Mouse (Mus musculus) spleen, adult 12 weeks (tissue): ENCODE results near the gene Pop5.

Source experiments
- DNase-seq: peaks from one replicate; pipeline ENCODE4 v3.0.0; 2022; ENCODE audit warnings: low spot score

The Pop5 gene

DNA sequence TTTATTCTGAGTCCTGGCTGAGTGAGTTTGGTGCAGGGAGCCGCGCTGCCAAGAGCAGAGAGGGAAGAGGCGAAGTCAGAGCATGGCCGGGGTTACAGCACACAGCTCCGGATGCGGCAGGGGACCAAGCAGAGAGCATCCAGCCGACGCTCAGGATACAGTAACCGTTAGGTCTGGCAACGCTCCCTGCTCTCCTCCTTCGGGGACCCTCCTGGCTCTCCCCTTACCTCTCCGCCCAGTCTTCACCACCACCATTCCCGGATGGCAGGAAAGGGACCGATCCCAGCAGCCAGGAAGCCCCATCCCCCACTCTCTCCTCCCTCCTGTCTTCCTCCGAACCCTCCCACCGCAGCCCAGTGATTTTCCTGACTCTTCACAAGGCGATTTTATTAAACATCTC, 20.8 kb upstream of the Pop5 start:
- no peak for DNase-seq

DNA sequence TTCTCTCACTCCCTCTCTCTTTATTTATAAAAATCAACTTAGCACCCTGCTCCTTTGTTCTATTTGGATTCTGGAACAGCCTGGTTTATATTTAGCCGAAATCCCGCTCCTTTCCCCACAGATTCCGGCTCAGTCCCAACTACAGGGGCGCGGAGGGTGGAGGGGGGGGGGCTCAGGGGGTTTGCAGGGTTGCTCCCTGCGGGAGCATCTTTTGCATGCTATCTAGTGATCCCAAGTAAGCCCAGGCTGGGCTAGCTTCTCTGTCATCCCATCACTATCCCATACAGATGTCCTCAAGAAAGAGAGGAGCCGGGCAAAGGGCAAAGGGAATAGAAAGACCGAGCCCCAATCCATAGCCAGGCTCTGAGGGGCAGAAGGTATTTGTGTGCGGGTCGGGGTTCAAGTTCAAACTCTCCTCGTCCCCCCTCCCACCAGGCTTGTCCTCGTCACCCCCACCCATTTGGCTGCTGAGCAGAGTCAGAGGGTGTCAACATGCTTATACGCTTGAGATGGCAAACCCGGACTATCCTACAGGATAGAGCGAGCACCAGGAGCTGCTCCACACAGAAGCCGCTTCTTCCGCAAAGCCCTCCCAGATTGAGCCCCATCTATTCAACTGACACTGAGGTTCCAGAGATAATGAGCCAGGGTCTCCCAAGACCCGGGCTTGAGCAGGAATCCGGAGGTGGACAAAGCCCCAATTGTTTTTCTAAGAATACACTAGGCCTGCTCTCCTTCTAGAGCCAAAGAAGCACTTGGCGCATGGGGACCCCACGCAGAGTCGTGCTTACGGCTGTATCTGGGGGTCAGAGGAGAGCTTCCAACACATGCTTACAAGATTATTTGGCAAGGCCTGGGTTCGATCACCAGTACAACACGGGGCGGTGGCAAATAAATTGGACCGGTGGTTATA, 20.1 kb upstream of the Pop5 start:
- no peak for DNase-seq

DNA sequence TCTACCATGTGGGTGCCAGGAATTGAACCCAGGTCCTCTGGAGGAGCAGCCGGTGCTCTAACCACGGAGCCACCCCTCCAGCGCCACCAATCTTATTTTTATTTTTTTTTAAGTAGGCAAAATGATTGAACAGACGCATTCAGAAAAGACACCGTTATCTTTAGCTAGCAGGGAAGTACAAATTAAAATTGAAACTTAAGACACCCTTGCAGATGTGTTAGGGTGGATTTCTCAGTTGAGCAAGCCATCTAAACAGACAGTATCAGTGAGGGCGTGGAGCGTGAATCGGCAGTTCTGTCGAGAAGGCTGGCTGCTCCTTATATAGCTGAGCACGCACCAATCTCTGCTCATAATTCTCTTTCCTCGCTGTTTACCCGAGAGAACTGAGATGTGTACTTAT, 17.6 kb upstream of the Pop5 start:
- no peak for DNase-seq

DNA sequence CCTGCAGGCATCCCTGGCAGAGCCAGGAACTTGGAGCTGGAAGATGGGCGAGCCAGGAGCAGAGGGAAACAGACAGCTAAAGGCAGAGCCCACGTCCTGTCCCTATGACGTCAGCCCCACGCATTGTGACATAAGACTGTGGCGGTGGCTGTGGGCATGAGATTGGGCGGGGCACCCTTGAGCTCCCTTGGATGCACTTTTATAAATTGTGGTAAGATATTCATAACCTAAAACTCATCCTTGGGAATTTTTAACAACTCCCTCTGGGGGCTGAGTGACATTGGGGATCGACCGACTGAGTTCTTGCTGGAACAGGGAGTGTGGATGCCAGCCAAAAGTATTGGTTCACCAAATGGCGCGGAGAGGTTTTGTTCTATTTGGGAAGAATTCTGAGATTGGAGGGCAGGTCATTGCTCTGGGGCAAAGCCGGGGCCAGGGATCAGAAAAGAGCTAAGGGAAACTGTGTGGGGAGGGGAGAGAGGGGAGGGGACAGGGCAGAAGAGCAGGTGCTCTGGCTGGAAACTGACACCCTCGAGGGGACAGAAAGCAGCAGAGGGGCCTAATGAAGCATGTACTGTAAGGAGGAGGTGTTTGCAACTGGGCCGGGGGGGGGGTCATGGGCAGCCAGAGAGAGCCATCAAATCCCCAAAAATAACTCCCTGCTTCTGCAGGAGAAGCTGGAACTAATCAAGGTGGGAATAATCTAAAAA, 14.6 kb upstream of the Pop5 start:
- DNase-seq, result no peak

DNA sequence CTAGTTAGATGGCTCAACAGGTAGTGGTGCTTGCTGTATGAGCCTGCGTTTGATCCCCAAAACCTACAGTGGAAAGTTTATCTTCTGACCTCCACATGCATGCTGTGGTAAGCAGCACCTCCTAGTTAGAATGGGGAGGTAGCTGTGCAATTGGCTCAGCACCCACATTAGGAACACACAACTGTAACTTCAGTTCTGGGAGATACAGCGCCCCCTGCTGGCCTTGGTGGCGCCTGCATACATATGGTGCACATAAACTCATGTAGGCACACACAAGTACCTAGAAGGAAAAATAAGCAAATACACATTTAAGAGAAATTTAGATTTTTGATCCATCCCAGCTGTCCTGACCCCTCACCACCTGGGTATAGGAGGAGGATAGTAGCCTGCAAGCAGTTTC, 13.2 kb upstream of the Pop5 start:
- DNase-seq, result no peak

DNA sequence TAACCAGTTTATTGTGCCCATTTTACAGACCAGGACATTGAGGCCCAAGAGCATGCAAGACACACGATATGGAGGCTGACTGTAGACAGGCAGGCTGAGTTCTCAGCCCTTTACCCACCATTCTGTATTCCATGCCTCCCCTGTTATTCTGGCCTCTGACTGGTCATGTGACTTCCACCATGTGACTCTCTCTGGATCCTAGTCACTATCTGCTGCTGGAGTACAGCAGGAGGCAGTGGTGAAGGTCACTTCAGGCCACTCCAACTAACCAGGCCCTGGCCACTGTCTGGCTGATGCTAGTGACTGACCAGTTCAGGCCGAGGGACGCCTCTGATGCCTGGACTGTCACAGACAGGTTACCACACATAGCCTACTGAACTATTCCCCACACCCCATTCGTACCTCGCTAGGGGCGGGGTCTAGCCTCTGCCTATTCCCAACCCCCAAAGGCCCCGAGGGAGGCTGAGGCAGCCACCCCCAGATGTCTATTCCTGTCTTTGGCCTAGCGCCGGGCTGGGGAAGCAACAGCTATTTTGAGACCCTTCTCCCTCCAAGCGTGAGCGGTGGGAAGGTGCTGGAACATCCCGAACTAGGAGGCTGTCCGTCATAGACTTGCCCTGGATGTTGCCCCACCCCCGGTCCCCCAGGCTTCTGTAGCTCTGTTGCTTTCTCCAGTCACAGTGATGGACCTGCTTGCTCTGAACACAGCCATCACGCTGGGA, 4.6 kb upstream of the Pop5 start:
- DNase-seq, result no peak

DNA sequence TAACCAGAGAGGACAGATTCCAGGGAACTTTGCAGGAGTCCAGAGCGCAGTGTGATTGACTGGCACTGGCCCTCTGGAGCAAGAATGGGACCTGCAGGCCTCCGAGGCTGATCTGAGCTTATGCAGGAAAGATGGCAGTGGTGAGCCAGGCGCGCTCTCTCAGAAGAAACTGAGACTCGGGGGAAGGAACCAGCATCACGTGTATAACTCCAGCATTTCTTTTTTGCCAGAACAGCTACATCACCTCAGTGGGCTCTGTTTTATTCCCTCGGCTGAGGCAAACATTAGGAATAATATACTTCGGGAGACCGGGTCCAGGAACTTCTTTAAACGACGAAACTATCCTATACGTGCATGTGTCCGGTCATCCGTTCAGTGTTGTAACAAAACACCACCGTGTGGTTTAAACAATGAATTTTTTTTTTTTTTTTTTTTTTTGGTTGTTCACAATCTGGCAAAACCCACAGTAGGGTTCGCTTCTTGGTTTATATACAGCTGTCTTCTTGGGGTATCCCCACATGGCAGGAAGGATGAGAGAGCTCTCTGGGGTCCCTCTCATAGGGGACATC, 4.0 kb upstream of the Pop5 start:
- no peak for DNase-seq

DNA sequence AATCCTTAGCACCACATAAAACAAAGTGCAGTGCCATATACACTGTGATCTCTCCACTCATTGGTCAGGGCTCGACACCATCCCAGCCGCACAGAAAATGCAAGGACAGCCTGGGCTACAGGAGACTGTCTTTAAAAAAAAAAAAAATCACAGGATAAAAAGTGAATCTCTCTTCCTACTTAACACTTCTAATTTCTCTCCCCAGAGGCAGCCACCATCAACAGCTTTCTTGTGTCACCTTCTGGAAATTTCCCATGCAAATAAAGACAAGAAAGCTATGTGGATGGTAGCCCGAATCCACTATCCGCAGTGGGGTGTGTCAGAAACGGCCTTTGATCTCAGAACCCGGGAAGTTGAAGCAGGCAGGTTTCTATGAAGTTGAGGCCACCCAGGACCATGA, 3.1 kb upstream of the Pop5 start:
- no peak for DNase-seq

DNA sequence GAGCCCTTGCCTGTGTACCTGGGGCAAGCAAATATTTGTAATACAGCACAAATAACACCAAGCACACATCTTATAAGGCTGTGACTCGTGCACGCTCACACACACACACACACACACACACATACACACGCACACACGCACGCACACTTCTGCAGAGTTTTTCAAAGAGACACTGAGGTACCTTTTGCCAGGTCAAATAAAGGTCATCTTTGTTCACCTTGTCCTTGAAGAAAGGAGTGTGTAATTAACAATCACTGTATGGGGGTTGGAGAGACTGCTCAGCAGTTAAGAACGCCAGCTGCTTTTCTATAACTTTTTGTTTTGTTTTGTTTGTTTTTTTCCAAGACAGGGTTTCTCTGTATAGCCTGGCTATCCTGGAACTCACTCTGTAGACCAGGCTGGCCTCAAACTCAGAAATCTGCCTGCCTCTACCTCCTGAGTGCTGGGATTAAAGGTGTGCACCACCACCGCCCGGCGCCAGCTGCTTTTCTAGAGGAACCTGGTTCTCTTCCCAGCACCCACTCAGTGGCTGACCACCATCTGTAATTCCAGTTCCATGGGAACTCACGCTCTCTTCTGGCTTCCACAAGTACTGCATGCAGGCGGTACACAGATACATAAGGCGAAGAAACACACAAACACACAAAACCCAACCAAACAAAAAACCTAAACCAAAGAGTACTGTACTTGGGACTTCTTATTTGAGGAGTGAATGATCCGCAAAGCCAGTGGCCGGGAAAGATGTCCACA, 2.4 kb upstream of the Pop5 start:
- no peak for DNase-seq

DNA sequence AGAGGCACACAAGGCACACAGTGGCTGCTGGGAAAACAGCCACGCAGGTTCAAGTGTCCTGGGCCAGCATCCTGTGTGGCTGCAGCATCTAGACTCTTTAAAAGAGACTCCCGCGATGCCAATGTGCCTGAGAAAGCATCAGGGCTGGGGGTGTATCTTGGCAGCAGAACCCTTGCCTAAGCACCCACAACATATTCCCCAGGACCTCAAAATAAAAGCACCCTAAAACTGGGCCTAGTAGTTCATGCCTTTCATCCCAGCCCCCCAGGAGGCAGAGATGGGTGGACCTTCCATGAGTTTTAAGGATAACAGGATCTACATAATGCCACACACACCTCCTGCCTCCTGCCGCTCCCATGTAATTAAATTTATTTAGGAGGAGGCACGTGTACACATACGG, 1.1 kb upstream of the Pop5 start:
- no peak for DNase-seq

DNA sequence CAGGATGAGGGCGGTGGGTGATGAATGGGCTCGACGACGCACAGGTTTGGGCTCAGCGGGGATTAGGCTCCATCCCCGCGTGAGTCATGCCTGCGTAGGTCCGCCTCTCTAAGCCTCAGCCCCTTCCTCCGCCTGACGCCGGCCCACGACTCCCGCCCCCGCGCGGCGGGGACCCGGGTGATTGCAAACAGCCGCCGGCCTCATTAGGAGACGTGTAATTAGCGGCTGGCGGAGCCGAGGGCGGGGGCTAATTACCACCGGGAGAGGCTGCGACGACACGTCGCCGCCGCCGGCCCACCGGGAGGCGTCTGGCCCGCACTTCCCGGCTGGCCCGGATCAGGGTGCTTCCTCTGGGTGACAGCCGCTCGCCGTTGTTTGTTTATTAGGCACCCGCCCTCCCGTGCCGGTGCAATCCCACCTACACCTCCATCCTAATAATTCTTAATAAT, 289 bp upstream of the Pop5 start:
- no peak for DNase-seq

DNA sequence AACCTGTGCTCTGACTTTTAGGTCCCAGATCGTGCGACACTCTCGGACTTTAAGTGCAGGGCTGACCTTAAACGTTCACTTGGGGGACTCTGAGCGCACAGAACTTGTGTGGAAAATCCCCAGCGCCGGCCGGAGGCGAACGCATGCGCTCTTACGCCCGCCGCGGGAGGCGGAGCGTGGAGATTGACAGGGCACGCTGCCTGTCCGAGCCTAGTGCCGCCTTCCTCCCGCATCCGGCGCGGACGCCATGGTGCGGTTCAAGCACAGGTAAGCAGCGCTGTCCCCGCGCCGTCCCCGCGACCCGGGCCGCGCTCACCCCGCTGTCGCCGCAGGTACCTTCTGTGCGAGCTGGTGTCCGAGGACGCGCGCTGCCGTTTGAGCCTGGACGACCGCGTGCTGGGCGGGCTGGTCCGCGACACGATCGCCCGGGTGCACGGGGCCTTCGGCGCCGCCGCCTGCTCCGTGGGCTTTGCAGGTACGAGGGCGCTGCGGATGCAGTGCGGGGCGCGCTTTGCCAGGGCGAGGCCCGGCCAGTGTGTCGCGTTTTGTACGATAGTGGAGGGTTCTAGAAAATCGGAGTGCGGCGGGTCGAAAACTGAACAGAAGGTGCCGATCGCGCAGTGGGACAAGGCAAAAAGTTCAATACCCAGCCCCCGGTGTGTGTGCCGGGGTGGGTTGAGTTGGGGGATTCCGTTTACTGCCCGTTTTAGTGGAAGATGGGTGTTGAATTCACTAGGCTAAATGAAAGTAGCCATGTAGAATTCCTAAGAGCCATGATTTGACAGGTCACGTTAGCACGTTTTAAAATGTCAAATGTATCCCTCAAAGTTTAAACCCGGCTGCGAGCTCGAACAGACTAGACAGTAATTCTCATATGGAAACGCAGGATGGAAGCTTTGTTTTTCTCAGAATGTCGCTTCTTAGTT, 2.4 kb downstream of the Pop5 start:
- DNase-seq, result peak; percentile 82

DNA sequence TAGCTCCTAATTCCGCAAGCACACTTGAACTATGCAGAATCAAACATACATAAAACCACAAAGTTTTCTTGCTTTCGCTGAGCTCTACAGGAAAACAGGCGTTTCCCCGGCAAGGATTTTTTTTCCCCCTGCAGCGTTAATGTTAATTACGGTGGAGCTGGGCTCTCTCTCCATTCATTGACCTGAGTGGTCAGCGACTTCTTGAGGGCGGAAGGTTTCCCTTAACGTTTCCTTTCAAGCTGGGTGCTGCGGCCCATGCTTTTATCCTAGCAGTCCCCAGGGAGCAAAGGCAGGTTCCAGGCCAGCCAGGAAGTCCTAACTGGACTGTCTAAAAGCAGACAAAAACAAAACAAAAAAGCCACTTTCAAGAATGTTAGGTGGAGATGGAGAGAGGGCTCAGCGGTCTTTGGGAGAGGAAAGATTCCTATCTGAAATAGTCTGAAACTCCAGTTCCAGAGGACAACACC, 3.1 kb downstream of the Pop5 start:
- no peak for DNase-seq

DNA sequence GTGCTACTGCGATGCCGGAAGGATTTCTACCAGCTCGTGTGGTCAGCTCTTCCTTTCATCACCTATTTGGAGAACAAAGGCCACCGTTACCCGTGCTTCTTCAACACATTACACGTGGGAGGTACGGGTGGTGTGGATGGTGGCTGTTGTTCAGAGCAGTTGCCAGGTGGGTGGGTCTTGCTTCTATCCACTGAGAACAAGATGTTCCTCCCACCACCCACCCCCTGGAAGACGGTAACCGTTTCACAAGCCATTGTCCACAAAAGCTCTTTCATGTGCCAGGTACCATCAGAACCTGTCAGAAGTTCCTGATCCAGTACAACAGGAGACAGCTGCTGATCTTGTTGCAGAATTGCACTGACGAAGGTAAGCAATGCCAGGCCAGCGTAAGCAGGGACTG, 4.6 kb downstream of the Pop5 start:
- no peak for DNase-seq

DNA sequence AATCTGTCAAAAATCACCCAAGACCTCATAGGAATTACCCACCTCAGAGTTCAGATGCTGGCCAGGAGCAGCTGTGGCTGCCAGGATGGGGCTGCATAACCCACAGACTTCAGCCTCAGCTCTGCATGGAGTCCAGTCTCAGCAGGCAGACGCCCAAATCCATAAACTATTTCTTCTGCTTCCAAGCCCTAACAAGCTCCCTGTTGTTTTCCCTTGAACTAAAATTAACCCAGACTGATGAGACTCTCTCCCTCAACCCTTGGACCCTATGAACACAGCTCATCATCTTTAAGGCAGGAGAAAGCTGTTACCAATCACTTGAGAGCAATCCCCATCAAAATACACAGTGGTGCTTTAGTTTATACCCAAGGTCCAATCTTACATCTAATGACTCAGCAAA, 19.8 kb downstream of the Pop5 start:
- DNase-seq, result no peak

DNA sequence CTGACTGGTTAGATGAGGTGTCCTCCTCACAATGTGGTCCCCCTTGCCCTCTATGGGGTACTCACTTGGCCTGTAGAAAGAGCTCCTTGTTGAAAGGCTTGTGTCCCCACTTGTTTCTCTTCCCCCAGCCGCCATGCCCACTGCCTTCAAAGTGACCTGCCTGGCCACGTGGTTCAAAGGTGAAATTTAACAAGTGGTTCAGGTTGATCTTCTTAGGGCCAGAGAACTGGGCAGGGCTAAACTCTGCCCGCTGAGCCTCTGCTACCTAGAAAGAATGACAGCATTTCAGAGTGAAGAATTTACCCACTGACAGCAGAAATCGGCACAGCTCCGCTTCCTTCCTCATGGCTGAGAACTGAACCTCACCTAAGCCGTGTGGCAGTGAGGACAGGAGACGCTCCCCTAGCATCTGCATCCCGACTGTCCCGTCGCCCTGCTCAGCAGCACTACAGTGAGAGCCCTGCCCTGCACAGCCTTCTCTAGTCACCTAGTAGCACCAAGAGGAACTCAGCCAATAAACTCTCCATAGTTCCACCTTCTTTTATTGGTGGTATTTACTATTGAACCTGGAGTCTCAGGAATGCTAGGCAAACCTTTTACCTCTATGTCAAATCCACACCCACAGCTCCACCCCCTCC, 21.4 kb downstream of the Pop5 start:
- no peak for DNase-seq

DNA sequence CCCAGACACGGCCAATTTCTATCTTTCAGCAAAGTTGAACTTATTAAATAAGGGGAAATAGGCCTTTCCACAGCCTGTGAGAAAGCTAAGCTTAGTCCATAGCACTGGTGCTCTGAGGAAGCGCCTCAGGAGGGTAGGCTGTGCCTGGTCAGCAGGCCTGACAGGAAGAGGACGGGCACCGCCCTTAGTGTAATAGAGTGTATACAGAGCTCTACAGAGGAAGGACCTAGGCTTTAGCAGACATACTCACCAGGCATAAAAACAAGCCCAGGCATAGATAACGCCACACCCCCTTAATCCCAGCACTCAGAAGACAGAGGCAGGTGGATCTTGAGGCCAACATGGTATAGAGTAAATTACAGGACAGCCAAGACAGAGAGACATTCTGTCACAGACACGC, 24.7 kb downstream of the Pop5 start:
- DNase-seq, result no peak

DNA sequence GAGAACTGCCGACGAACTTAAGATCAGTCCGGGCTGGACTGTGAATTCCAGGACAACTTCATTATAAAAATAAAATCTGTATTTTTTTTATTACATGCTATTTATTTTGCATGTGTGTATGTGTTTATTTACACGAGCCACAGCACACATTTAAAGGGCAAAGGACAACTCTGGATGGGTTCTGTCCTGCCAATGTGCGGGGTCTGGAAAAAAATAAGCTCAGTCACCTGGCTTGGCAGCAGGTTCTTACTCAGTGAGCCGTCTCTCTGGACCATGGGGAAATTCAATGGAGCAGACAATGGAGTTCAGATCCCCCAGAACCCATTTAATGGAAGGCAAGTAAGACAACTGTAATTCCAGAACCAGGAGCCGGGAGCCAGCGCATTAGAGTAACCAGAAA, 25.5 kb downstream of the Pop5 start:
- no peak for DNase-seq

DNA sequence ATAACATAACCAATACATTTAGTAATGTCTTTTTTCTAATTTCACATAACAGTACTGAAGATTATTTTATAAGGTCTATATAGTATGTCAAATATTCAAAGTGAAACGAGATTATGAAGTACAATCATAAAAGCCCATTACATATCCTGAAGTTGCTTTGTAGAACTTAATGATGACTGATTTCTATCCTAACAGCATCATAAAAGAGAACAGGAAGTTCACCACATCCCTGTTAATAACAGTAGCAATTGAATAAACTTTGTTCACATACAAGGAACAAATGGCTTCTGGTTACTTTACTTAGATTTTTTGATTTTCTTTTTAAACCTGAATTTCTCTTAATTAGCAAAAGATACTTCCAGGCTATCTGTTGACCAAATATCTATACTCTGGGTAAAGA, 26.2 kb downstream of the Pop5 start:
- no peak for DNase-seq
